Mouse (Mus musculus): ENCODE measurements around the gene Hpca. TPM values are rescaled to one million over a fixed set of nuclear protein-coding genes. Genes with fewer than 3 reads are reported as not detected.

The Hpca gene
- polyA plus RNA-seq, 1 experiment from 2014 or later = 4.0 TPM

- peak overlapping the region; percentile 90 for H3K27ac ChIP-seq (ENCODE audit: low read length)
- no peaks in the 10 kb centered on the region for H3K36me3 ChIP-seq (ENCODE audit: control insufficient read depth, insufficient read depth, low read length)
- peak; percentile 83 for ATAC-seq
- no peak overlapping the region for H3K4me2 ChIP-seq (ENCODE audit: low read depth, low read length)
- no peak overlapping the region for H3K4me3 ChIP-seq (ENCODE audit: low read length)
- H3K4me1 ChIP-seq (ENCODE audit: control insufficient read depth, insufficient read depth, low read length) = peaks cover 17% of the 10 kb centered on the region
- H3K9me3 ChIP-seq (ENCODE audit: control insufficient read depth, low read length) = no peaks in the 10 kb centered on the region
- 52% methylated on average over 14 of the region's 14 CpGs for WGBS
- H3K9ac ChIP-seq (ENCODE audit: low read depth, low read length) = no peak overlapping the region; the same call in 1 of the 2 replicates
- H3K27me3 ChIP-seq (replicated peaks; ENCODE audit: control insufficient read depth, insufficient read depth, low read length) = no peaks in the 10 kb centered on the region; the same call in 1 of the 2 replicates
These were observed 19.6 kb downstream of the Hpca start for GRCm38 (mm10) chr4:129102133-129102829.

DNA sequence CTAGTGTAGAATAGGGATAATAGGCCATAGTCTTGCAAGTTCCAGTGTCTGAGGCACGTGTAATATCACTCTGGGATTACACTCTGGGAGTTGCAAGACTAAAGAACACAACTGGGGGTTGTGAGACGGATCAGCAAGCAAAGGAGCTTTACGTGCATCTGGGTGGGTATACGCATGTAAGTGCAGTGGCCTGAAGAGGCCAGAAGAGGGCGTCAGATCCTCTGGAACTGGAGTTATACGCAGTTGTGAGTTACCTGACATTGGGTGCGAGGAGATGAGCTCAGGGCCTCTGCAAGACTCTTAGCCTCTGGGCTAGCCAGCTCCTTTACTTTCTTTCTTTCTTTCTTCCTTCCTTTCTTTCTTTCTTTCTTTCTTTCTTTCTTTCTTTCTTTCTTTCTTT is 24.8 kb downstream of the Hpca start:
- no peak overlapping the region for H3K9ac ChIP-seq (ENCODE audit: low read depth, low read length)
- WGBS = 71% methylated on average over 7 of the region's 7 CpGs
- ATAC-seq = no peak

GRCm38 (mm10) chr4:129095276-129095675 is 26.6 kb downstream of the Hpca start:
- H3K27me3 ChIP-seq (replicated peaks; ENCODE audit: control insufficient read depth, insufficient read depth, low read length) = no peaks in the 10 kb centered on the region
- H3K27ac ChIP-seq (ENCODE audit: low read length) = no peak overlapping the region
- H3K4me3 ChIP-seq (ENCODE audit: low read length) = no peak overlapping the region
- no peaks in the 10 kb centered on the region for H3K36me3 ChIP-seq (ENCODE audit: control insufficient read depth, insufficient read depth, low read length)
- no peak for ATAC-seq
- no peaks in the 10 kb centered on the region for H3K9me3 ChIP-seq (ENCODE audit: control insufficient read depth, low read length)
- no peak overlapping the region for H3K4me2 ChIP-seq (ENCODE audit: low read depth, low read length)
- H3K9ac ChIP-seq (ENCODE audit: low read depth, low read length) = no peak overlapping the region
- H3K4me1 ChIP-seq (ENCODE audit: control insufficient read depth, insufficient read depth, low read length) = no peaks in the 10 kb centered on the region
- WGBS = 26% methylated on average over 15 of the region's 15 CpGs

More for the DNA sequence above, 24.8 kb downstream of the Hpca start:
- H3K27me3 ChIP-seq (replicated peaks; ENCODE audit: control insufficient read depth, insufficient read depth, low read length) = no peaks in the 10 kb centered on the region
- H3K36me3 ChIP-seq (ENCODE audit: control insufficient read depth, insufficient read depth, low read length) = no peaks in the 10 kb centered on the region
- no peak overlapping the region for H3K4me3 ChIP-seq (ENCODE audit: low read length)
- H3K4me1 ChIP-seq (ENCODE audit: control insufficient read depth, insufficient read depth, low read length) = no peaks in the 10 kb centered on the region
- no peak overlapping the region for H3K27ac ChIP-seq (ENCODE audit: low read length)
- H3K4me2 ChIP-seq (ENCODE audit: low read depth, low read length) = no peak overlapping the region
- H3K9me3 ChIP-seq (ENCODE audit: control insufficient read depth, low read length) = no peaks in the 10 kb centered on the region

DNA sequence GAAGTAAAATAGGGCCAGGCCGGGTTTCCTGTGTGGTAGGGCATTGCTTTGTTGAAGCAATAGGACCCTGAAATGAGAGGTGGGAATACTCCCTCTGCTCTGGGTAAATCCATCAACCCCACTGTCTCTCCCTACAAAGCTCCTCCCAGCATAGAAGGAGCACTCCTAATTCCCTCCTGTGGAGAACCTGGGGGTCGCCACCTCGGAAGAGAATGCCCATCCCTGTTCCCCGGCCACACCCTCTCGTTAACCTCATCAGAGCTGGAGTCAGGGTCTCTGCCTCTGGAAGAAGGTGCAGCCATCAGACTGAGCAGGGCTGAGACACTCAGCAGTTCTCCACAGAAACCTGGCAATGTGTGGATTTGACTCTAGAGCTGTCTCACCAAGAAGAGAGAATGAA is 34.0 kb downstream of the Hpca start:
- Histone ChIP-seq H3K27ac (ENCODE audit: low read length) (no peak overlapping the region), H3K36me3 (ENCODE audit: control insufficient read depth, insufficient read depth, low read length) (no peaks in the 10 kb centered on the region), H3K4me1 (ENCODE audit: control insufficient read depth, insufficient read depth, low read length) (no peaks in the 10 kb centered on the region), H3K9ac (ENCODE audit: low read depth, low read length) (no peak overlapping the region), H3K9me3 (ENCODE audit: control insufficient read depth, low read length) (no peaks in the 10 kb centered on the region), H3K4me2 (ENCODE audit: low read depth, low read length) (no peak overlapping the region), H3K4me3 (ENCODE audit: low read length) (no peak overlapping the region), H3K27me3 (replicated peaks; ENCODE audit: control insufficient read depth, insufficient read depth, low read length) (no peaks in the 10 kb centered on the region)
- ATAC-seq = no peak
- WGBS = 39% methylated on average over 5 of the region's 5 CpGs

DNA sequence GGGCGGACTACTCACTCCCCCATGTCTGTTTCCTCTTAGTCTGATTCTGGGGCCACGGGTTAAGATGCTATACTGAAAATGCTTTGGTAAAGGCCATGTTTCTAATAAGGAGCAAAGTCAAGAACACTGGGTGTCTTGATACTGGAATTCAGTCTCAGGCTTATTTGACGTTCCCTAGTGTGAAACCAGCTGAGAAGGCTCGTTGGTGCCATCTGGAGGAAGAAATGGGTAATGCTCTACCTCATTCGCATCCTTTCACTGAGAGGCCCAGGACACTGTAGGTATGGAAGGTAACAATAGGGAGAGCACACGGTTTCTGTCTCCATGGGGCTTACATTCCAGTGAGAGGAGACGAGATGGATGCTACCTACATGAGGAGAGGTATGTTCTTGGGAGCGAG is 35.8 kb downstream of the Hpca start:
- H3K27me3 ChIP-seq (replicated peaks; ENCODE audit: control insufficient read depth, insufficient read depth, low read length) = no peaks in the 10 kb centered on the region
- H3K9ac ChIP-seq (ENCODE audit: low read depth, low read length) = no peak overlapping the region
- H3K36me3 ChIP-seq (ENCODE audit: control insufficient read depth, insufficient read depth, low read length) = no peaks in the 10 kb centered on the region
- no peak overlapping the region for H3K4me2 ChIP-seq (ENCODE audit: low read depth, low read length)
- no peak overlapping the region for H3K4me3 ChIP-seq (ENCODE audit: low read length)
- 29% methylated on average over 8 of the region's 8 CpGs for WGBS
- H3K9me3 ChIP-seq (ENCODE audit: control insufficient read depth, low read length) = no peaks in the 10 kb centered on the region
- H3K27ac ChIP-seq (ENCODE audit: low read length) = no peak overlapping the region
- peak; percentile 45 for ATAC-seq
- H3K4me1 ChIP-seq (ENCODE audit: control insufficient read depth, insufficient read depth, low read length) = no peaks in the 10 kb centered on the region

- no peak overlapping the region for H3K4me2 ChIP-seq (ENCODE audit: low read depth, low read length)
- ATAC-seq = no peak
- H3K9me3 ChIP-seq (ENCODE audit: control insufficient read depth, low read length) = no peaks in the 10 kb centered on the region
- H3K36me3 ChIP-seq (ENCODE audit: control insufficient read depth, insufficient read depth, low read length) = peaks cover 4% of the 10 kb centered on the region
- no peaks in the 10 kb centered on the region for H3K4me1 ChIP-seq (ENCODE audit: control insufficient read depth, insufficient read depth, low read length)
- H3K4me3 ChIP-seq (ENCODE audit: low read length) = no peak overlapping the region
- no peak overlapping the region for H3K27ac ChIP-seq (ENCODE audit: low read length)
- 88% methylated on average over 9 of the region's 9 CpGs for WGBS
- no peaks in the 10 kb centered on the region for H3K27me3 ChIP-seq (replicated peaks; ENCODE audit: control insufficient read depth, insufficient read depth, low read length)
- no peak overlapping the region for H3K9ac ChIP-seq (ENCODE audit: low read depth, low read length)
These were observed 36.9 kb downstream of the Hpca start for GRCm38 (mm10) chr4:129084896-129085295.

- no peak overlapping the region for H3K27ac ChIP-seq (ENCODE audit: low read length)
- peaks cover 16% of the 10 kb centered on the region for H3K36me3 ChIP-seq (ENCODE audit: control insufficient read depth, insufficient read depth, low read length)
- H3K4me1 ChIP-seq (ENCODE audit: control insufficient read depth, insufficient read depth, low read length) = no peaks in the 10 kb centered on the region
- no peak overlapping the region for H3K4me3 ChIP-seq (ENCODE audit: low read length)
- WGBS = 45% methylated on average over 10 of the region's 10 CpGs
- H3K9ac ChIP-seq (ENCODE audit: low read depth, low read length) = no peak overlapping the region
- H3K9me3 ChIP-seq (ENCODE audit: control insufficient read depth, low read length) = no peaks in the 10 kb centered on the region
- no peak overlapping the region for H3K4me2 ChIP-seq (ENCODE audit: low read depth, low read length)
- H3K27me3 ChIP-seq (replicated peaks; ENCODE audit: control insufficient read depth, insufficient read depth, low read length) = no peaks in the 10 kb centered on the region
- ATAC-seq = peak; percentile 88
These were observed 39.3 kb downstream of the Hpca start for GRCm38 (mm10) chr4:129082379-129083115.

- 73% methylated on average over 3 of the region's 3 CpGs for WGBS
- Histone ChIP-seq H3K27me3 (replicated peaks; ENCODE audit: control insufficient read depth, insufficient read depth, low read length) (no peaks in the 10 kb centered on the region), H3K9ac (ENCODE audit: low read depth, low read length) (no peak overlapping the region), H3K27ac (ENCODE audit: low read length) (no peak overlapping the region), H3K36me3 (ENCODE audit: control insufficient read depth, insufficient read depth, low read length) (peaks cover 16% of the 10 kb centered on the region), H3K4me1 (ENCODE audit: control insufficient read depth, insufficient read depth, low read length) (no peaks in the 10 kb centered on the region), H3K4me2 (ENCODE audit: low read depth, low read length) (no peak overlapping the region), H3K4me3 (ENCODE audit: low read length) (no peak overlapping the region), H3K9me3 (ENCODE audit: control insufficient read depth, low read length) (no peaks in the 10 kb centered on the region)
- peak; percentile 30; the same call in 1 of the 2 replicates for ATAC-seq
These were observed 39.9 kb downstream of the Hpca start for GRCm38 (mm10) chr4:129081939-129082338.

GRCm38 (mm10) chr4:129081512-129081911 is 40.3 kb downstream of the Hpca start:
- no peaks in the 10 kb centered on the region for H3K27me3 ChIP-seq (replicated peaks; ENCODE audit: control insufficient read depth, insufficient read depth, low read length)
- H3K9me3 ChIP-seq (ENCODE audit: control insufficient read depth, low read length) = no peaks in the 10 kb centered on the region
- H3K27ac ChIP-seq (ENCODE audit: low read length) = no peak overlapping the region
- no peaks in the 10 kb centered on the region for H3K4me1 ChIP-seq (ENCODE audit: control insufficient read depth, insufficient read depth, low read length)
- peaks cover 16% of the 10 kb centered on the region for H3K36me3 ChIP-seq (ENCODE audit: control insufficient read depth, insufficient read depth, low read length)
- no peak overlapping the region for H3K9ac ChIP-seq (ENCODE audit: low read depth, low read length)
- no peak overlapping the region for H3K4me3 ChIP-seq (ENCODE audit: low read length)
- no peak overlapping the region for H3K4me2 ChIP-seq (ENCODE audit: low read depth, low read length)
- ATAC-seq = no peak
- WGBS = 83% methylated on average over 6 of the region's 6 CpGs

All from intestine, embryonic 16.5 days (tissue).